Mouse (Mus musculus) layer of hippocampus, adult 8-10 months (tissue): Measurements from ENCODE around the gene Kank3. TPM values are rescaled to one million over a fixed set of nuclear protein-coding genes. Genes with fewer than 3 reads are reported as not detected.

Source experiments
- DNase-seq, 2 experiments: peaks; one replicate each; pipeline ENCODE4 v3.0.0; 2022; ENCODE audit warnings: low spot score in 2 of 2
- total RNA-seq, 4 experiments: library from RNA; stranded (reverse); gene quantifications; 2 replicates each; pipeline ENCODE4 v1.2.4; 2022

Kank3 gene
- total RNA-seq, 4 experiments from 2014 or later, result 26.9 to 41.2 (median 31.4) TPM

DNA sequence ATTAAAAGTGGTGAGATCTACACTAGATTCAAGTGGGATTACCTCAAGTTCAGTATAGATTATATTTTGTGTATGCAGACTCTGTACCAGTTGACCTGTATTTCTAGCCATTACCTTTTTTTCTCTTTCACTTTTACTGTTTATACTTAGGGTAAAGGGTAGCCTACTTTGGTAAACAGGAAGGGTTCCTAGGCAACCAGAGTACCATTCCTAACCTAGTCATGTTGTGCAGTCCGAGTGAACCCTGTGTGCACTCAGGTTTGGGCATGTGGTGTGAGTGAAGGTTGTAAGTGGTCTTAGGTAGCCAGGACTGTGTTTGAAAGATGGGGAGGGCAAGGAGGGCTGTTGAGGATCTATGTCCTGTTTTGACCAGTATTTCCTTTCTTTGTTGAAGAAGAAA lies 41.0 kb downstream of the Kank3 start:
- no peak for DNase-seq

DNA sequence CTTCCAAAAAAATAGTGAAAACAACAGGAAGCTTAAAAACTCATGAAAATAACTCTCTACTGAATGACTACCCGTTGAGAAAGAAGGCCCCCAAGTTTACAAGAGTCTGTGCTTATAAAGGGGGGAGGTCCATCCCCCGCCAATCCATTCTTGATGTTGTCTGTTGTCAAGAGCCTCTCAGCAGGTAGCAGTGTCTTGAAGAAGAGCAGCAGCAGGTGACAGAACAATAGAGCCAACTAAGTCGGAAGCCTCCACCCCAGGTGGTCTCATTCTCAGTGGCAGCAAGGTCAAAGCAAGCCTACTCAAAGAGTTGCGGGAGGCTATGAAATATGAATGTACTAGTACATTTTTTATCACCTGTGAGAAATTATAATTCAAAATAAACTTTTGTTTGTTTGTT lies 47.5 kb downstream of the Kank3 start:
- no peak for DNase-seq

DNA sequence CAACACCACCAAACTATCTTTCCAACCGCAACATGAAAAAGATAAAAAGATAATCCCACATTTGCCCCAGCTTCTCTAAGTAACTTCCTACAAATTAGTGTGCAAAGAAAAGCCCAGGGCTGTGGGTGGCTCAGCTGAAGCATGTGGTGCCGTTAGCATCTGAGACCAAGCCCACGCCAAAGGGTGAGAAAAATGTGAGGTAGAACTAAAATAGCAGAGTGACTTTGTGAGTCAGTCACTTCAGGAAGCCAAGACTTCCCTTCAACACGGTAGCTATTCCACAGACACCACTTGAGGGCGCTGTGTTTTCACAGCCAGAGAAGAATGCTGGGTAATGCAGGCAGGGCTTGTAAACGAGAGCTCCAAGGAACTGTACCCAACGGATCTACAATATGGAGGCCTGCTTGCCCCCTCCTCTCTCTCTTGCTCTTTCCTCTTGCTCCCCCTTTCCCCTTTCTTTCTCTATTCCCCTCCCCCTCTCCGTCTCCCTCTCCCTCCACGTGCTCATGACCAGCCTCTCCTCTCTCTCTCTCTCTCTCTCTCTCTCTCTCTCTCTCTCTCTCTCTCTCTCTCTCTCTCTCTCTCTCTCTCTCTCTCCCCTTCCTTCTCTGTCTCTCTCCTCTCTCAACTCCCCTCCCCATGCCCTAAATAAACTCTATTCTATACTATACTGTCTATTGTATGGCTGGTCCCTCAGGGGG lies 55.2 kb downstream of the Kank3 start:
- peak; percentile 69 to 71 for DNase-seq

Other genes with a start within 250 kb of the Kank3 start
- gene Zfp414, start 181.4 kb upstream of the Kank3 start, total RNA-seq, result 10 to 100 TPM; 51.2 to 62.6 (median 52.6) TPM
- gene Pram1, start 172.5 kb upstream of the Kank3 start, total RNA-seq, result 1 to 10 TPM in 2 of 4 experiments, under 1 TPM in 2; 0.36 to 1.3 (median 0.96) TPM
- 100 to 1,000 TPM; 131 to 157 (median 141) TPM for gene Hnrnpm, start 123.7 kb upstream of the Kank3 start, total RNA-seq
- 10 to 100 TPM; 73.7 to 87.2 (median 80.7) TPM for gene March2, start 91.8 kb upstream of the Kank3 start, total RNA-seq
- 100 to 1,000 TPM; 272 to 320 (median 292) TPM for gene Rab11b, start 50.0 kb upstream of the Kank3 start, total RNA-seq
- gene Angptl4, start 28.7 kb upstream of the Kank3 start, total RNA-seq, result 1 to 10 TPM; 1.7 to 3.0 (median 2.2) TPM
- gene Rps28, start 14.0 kb downstream of the Kank3 start, total RNA-seq, result 100 to 1,000 TPM; 686 to 890 (median 782) TPM
- gene Ndufa7, start 14.1 kb downstream of the Kank3 start, total RNA-seq, result 100 to 1,000 TPM; 196 to 215 (median 203) TPM
- gene Cd320, start 32.6 kb downstream of the Kank3 start, total RNA-seq, result 10 to 100 TPM; 22.8 to 26.0 (median 25.1) TPM
- not detected for gene Gm7029, start 63.3 kb downstream of the Kank3 start, total RNA-seq
- 1 to 10 TPM; 1.9 to 2.6 (median 2.5) TPM for gene Kifc1, start 80.1 kb downstream of the Kank3 start, total RNA-seq
- 1 to 10 TPM in 2 of 4 experiments, not detected in 2; 1.4 to 1.8 TPM for gene Platr17, start 94.6 kb downstream of the Kank3 start, total RNA-seq
- 10 to 100 TPM; 24.2 to 27.1 (median 26.1) TPM for gene Daxx, start 98.9 kb downstream of the Kank3 start, total RNA-seq
- 10 to 100 TPM; 39.9 to 87.4 (median 58.2) TPM for gene Tapbp, start 105.4 kb downstream of the Kank3 start, total RNA-seq
- 10 to 100 TPM; 28.8 to 36.0 (median 32.5) TPM for gene Zbtb22, start 105.4 kb downstream of the Kank3 start, total RNA-seq
- 10 to 100 TPM; 64.3 to 90.9 (median 81.8) TPM for gene Rgl2, start 119.0 kb downstream of the Kank3 start, total RNA-seq
- gene Pfdn6, start 129.8 kb downstream of the Kank3 start, total RNA-seq, result 10 to 100 TPM; 68.7 to 93.1 (median 76.1) TPM
- 10 to 100 TPM; 13.2 to 17.4 (median 14.9) TPM for gene Wdr46, start 130.1 kb downstream of the Kank3 start, total RNA-seq
- 1 to 10 TPM; 4.7 to 7.4 (median 6.9) TPM for gene B3galt4, start 141.0 kb downstream of the Kank3 start, total RNA-seq
- 10 to 100 TPM; 81.4 to 91.3 (median 81.9) TPM for gene Vps52, start 145.3 kb downstream of the Kank3 start, total RNA-seq
- gene Rps18, start 145.5 kb downstream of the Kank3 start, total RNA-seq, result 100 to 1,000 TPM; 273 to 401 (median 339) TPM
- gene H2-K1, start 189.8 kb downstream of the Kank3 start, total RNA-seq, result 100 to 1,000 TPM in 1 of 4 experiments, 10 to 100 TPM in 3; 29.6 to 138 (median 63.9) TPM
- 10 to 100 TPM; 34.8 to 44.1 (median 42.7) TPM for gene Ring1, start 214.2 kb downstream of the Kank3 start, total RNA-seq
- gene H2-Ke6, start 217.5 kb downstream of the Kank3 start, total RNA-seq, result 10 to 100 TPM; 57.9 to 62.2 (median 58.3) TPM
- 100 to 1,000 TPM in 1 of 4 experiments, 10 to 100 TPM in 3; 77.1 to 106 (median 92.6) TPM for gene Slc39a7, start 221.2 kb downstream of the Kank3 start, total RNA-seq
- 10 to 100 TPM; 70.8 to 85.4 (median 78.0) TPM for gene Rxrb, start 221.3 kb downstream of the Kank3 start, total RNA-seq
- 10 to 100 TPM; 22.6 to 30.2 (median 27.5) TPM for gene Col11a2, start 228.9 kb downstream of the Kank3 start, total RNA-seq